Mouse (Mus musculus): Measurements from ENCODE around the gene Pola1.

DNA sequence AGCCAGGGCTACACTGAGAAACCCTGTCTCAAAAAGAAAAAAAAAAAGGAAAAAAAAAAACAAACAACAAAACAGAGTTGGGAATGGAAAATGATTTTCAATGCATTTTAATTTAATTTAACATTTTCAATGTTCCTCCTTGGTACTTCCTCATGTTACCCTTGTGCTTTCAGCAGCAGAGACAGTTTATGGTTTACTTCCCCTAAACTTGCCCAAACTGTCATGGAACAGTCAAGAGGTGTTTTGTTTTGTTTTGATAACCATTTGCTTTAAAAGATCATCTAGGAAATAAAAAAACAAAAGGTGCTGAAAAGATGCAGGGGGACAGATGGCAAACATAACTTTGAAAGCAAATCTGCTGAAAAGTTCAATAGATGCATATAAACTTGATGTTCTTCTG is 12.1 kb upstream of the Pola1 start:
- TF ChIP-seq CTCF (IDR thresholded peaks at IDR 0.05; ENCODE audit: low read depth) (no peak), EP300 (IDR thresholded peaks at IDR 0.05; ENCODE audit: low read depth) (no peak)

Data from liver, postnatal 0 days (tissue).